Mouse (Mus musculus) limb, embryonic 14.5 days (tissue): ENCODE measurements at regions not wholly inside any gene's neighbourhood (a gene's known extent, or its start where the extent isn't known, plus 50 kb on each side); places are given as distances from the start of the nearest gene placed in this dataset.
A peak's percentile ranks its signal among the peaks of the same experiment; 100 is the strongest.

Experiments used
- ATAC-seq: fragments of 200-750 bp; cut with Nextera tagmentation; 2 replicates; pipeline ENCODE4 v1.8.0; 2017; ENCODE audit warnings: low read depth, moderate number of reproducible peaks, moderate TSS enrichment; ENCODE audit not compliant: low FRiP score
- DNase-seq: peaks from one replicate; pipeline ENCODE4 v3.0.0-alpha.2; 2015; ENCODE audit warnings: low spot score
- H3K27ac ChIP-seq: fragments of 300-500 bp; sonication (generic); replicated peaks from 2 replicates; pipeline ENCODE4 v1.5.1; 2014; ENCODE audit warnings: low read depth, mild to moderate bottlenecking, low read length, moderate library complexity, mixed read lengths
- H3K27me3 ChIP-seq: fragments of 300-500 bp; sonication (generic); 2 replicates; pipeline ENCODE4 v1.6.1; 2014; ENCODE audit warnings: low read length, mixed read lengths; ENCODE audit not compliant: control insufficient read depth, insufficient read depth
- H3K36me3 ChIP-seq: fragments of 300-500 bp; sonication (generic); 2 replicates; pipeline ENCODE4 v1.6.1; 2014; ENCODE audit warnings: mild to moderate bottlenecking, low read length, moderate library complexity, mixed read lengths; ENCODE audit not compliant: control insufficient read depth, insufficient read depth
- H3K4me1 ChIP-seq: fragments of 300-500 bp; sonication (generic); 2 replicates; pipeline ENCODE4 v1.6.1; 2014; ENCODE audit warnings: antibody characterized with exemption, low read length, mixed read lengths; ENCODE audit not compliant: control insufficient read depth, insufficient read depth
- H3K4me2 ChIP-seq: fragments of 300-500 bp; sonication (generic); replicated peaks from 2 replicates; pipeline ENCODE4 v1.6.1; 2014; ENCODE audit warnings: low read depth, mild to moderate bottlenecking, low read length, moderate library complexity; ENCODE audit not compliant: severe bottlenecking
- H3K4me3 ChIP-seq: fragments of 300-500 bp; sonication (generic); replicated peaks from 2 replicates; pipeline ENCODE4 v1.5.1; 2014; ENCODE audit warnings: low read length
- H3K9ac ChIP-seq: fragments of 300-500 bp; sonication (generic); 2 replicates; pipeline ENCODE4 v1.6.1; 2014; ENCODE audit warnings: mild to moderate bottlenecking, low read depth, low read length, moderate library complexity; ENCODE audit not compliant: severe bottlenecking
- H3K9me3 ChIP-seq: fragments of 300-500 bp; sonication (generic); 2 replicates; pipeline ENCODE4 v1.6.1; 2016; ENCODE audit warnings: low read length; ENCODE audit not compliant: control insufficient read depth
- POLR2A ChIP-seq: fragments of 200-500 bp; IDR thresholded peaks from 2 replicates; pipeline ENCODE4 v1.8.0; 2012; ENCODE audit warnings: inconsistent platforms, mild to moderate bottlenecking, moderate library complexity, borderline replicate concordance; ENCODE audit not compliant: insufficient read depth, insufficient read length; ENCODE audit errors: extremely low read depth
- WGBS: fragments of 180-500 bp; shearing (Covaris S2); extraction: QIAGEN DNeasy Blood & Tissue Kit; methylation state at CpG from one replicate; pipeline ENCODE4 v1.1.7; 2014; 5-methylcytosine and 5-hydroxymethylcytosine counted together

GRCm38 (mm10) chrX:11415662-11416061 is 88.0 kb downstream of the H2al1j start:
- Histone ChIP-seq H3K4me1 (peaks cover 7% of the 10 kb centered on the region; the same call in 1 of the 2 replicates), H3K4me2 (no peak overlapping the region), H3K27ac (no peak overlapping the region), H3K27me3 (0 out of 2 replicates have a peak, but pooled peaks cover under 1% of the 10 kb centered on the region), H3K4me3 (no peak overlapping the region), H3K36me3 (no peaks in the 10 kb centered on the region), H3K9me3 (no peaks in the 10 kb centered on the region), H3K9ac (no peak overlapping the region)
- no peak for ATAC-seq
- no peak for DNase-seq
- WGBS = 41% methylated on average over 4 of the region's 4 CpGs
- no peak for TF ChIP-seq POLR2A

- Histone ChIP-seq H3K4me2 (no peak overlapping the region), H3K27me3 (peaks cover 6% of the 10 kb centered on the region; the same call in 1 of the 2 replicates), H3K27ac (no peak overlapping the region), H3K36me3 (no peaks in the 10 kb centered on the region), H3K9ac (no peak overlapping the region), H3K9me3 (no peaks in the 10 kb centered on the region), H3K4me3 (no peak overlapping the region), H3K4me1 (peaks cover 7% of the 10 kb centered on the region; the same call in 1 of the 2 replicates)
- TF ChIP-seq POLR2A = no peak
- no peak for ATAC-seq
- DNase-seq = no peak
- WGBS = 87% methylated on average over 3 of the region's 3 CpGs
These were observed 88.9 kb downstream of the H2al1j start for GRCm38 (mm10) chrX:11416510-11416909.

GRCm38 (mm10) chrX:11417861-11418260 is 90.2 kb downstream of the H2al1j start:
- H3K4me2 ChIP-seq = no peak overlapping the region
- peaks cover 7% of the 10 kb centered on the region; the same call in 1 of the 2 replicates for H3K4me1 ChIP-seq
- DNase-seq = no peak
- H3K27ac ChIP-seq = no peak overlapping the region
- H3K4me3 ChIP-seq = no peak overlapping the region
- peaks cover 8% of the 10 kb centered on the region; the same call in 1 of the 2 replicates for H3K27me3 ChIP-seq
- H3K36me3 ChIP-seq = no peaks in the 10 kb centered on the region
- H3K9me3 ChIP-seq = no peaks in the 10 kb centered on the region
- no peak for ATAC-seq
- H3K9ac ChIP-seq = no peak overlapping the region
- TF ChIP-seq POLR2A = no peak
- WGBS = 56% methylated on average over 4 of the region's 4 CpGs

- WGBS = 81% methylated on average over 9 of the region's 10 CpGs
- Histone ChIP-seq H3K4me3 (no peak overlapping the region), H3K27me3 (peaks cover 10% of the 10 kb centered on the region; the same call in 1 of the 2 replicates), H3K36me3 (no peaks in the 10 kb centered on the region), H3K9me3 (no peaks in the 10 kb centered on the region), H3K4me2 (no peak overlapping the region), H3K27ac (no peak overlapping the region), H3K9ac (no peak overlapping the region), H3K4me1 (peaks cover 7% of the 10 kb centered on the region; the same call in 1 of the 2 replicates)
- no peak for TF ChIP-seq POLR2A
- no peak for ATAC-seq
- DNase-seq = no peak
These were observed 90.6 kb downstream of the H2al1j start for GRCm38 (mm10) chrX:11418261-11418660.

- Histone ChIP-seq H3K4me2 (no peak overlapping the region), H3K4me1 (peaks cover 7% of the 10 kb centered on the region; the same call in 1 of the 2 replicates), H3K36me3 (no peaks in the 10 kb centered on the region), H3K27ac (no peak overlapping the region), H3K4me3 (no peak overlapping the region), H3K27me3 (peaks cover 10% of the 10 kb centered on the region; the same call in 1 of the 2 replicates), H3K9ac (no peak overlapping the region), H3K9me3 (no peaks in the 10 kb centered on the region)
- DNase-seq (peak; percentile 51), ATAC-seq (peak; percentile 23; the same call in 1 of the 2 replicates)
- TF ChIP-seq POLR2A = no peak
- 28% methylated on average over 4 of the region's 5 CpGs for WGBS
These were observed 91.6 kb downstream of the H2al1j start for GRCm38 (mm10) chrX:11419162-11419631.
